Mouse (Mus musculus): Measurements from ENCODE around the gene Cfap74.

Gene Cfap74

DNA sequence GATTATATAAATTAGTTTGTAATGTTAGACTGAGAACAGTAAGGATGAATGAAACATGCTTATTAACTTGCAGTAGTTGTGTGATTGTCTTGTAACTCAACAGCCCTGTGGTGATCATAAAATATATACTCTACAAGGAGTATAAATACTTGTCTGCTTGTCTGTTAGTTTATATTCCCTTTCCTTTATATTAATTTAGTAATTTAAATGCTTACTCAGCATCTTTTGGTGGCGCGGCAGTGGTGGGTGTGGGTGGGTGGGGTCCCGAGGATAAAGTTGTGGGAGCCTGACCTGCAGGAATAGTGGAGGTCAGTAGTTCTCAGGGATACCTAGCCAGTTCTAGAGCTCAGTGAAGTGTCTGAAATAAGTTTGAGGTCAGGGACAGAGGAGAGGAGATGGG lies 89.0 kb downstream of the Cfap74 start:
- DNase-seq (ENCODE audit: low spot score), result no peak

GRCm38 (mm10) chr4:155501126-155501525 lies 92.1 kb downstream of the Cfap74 start:
- no peak for DNase-seq (ENCODE audit: low spot score)

DNA sequence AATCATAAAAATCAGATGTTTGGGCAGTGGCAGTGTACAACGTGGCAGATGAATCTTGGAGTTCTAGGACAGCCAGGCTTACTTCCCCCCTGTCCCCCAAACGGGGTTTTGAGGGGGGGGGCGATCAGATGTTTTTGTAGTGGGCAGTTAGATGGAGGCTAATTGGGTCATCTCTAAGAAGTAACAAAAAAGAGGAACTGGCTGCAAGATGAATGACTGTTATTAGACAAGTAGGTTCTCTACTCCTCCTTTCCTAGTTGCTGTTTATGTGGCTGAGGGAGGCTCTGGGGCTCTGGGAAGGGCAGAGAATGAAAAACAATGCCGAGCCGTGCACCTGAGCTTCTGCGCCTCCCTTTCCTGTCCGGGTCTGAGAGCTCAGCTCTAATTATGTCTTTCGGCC lies 96.1 kb downstream of the Cfap74 start:
- no peak for DNase-seq (ENCODE audit: low spot score)

DNA sequence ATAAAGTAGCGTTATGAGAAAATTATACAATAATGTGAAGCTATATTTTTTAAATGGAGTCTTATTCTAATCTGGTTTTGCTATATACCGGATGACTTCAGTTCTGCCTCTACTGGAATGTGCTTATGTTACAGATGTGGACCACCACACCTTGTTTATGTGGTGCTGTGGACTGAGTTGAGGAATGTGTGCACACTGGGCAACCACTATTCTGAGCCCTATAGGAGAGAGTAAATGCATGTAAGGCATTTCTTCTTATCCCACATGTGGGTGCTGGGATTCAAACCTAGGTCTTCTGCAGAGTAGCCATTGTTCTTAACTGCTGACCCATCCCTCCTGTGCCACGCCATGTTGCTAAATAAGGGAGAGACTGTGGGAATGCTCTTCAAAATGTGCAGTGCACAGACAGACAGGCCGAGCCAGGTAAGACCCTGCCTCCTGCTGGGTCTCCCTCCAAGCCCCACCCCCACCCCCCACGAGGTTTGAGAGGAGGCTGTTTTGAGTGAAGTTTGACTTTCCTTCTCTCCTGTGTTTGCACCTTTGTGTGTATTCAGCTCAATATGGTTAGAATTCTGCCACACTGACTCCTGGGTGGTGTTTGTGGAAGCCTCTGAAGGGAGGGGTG lies 96.8 kb downstream of the Cfap74 start:
- no peak for DNase-seq (ENCODE audit: low spot score)

DNA sequence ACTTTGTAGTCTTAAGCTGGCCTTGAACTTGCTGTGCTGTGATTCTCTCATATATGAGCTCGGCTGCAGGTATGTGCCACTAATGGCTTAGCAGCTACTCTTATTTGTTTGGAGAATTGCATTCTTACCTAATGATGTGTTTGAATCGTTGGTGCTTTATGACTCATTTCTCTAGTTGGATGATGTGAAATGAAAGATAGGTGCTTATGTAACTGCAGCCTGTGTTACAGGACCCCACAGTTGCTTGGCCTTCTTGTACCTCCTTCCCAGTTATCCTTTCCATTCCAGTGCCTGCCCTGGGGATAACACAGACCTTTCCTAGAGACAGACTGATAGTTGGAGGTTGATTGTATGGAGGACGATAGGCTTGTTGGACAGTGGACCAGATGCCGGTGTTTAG lies 99.6 kb downstream of the Cfap74 start:
- DNase-seq (ENCODE audit: low spot score), result no peak

- no peak for DNase-seq (ENCODE audit: low spot score)
These were observed 102.0 kb downstream of the Cfap74 start for GRCm38 (mm10) chr4:155510981-155511380.

- no peak for DNase-seq (ENCODE audit: low spot score)
These were observed 105.8 kb downstream of the Cfap74 start for GRCm38 (mm10) chr4:155514810-155515209.

Measured in T-cell, adult 2 months (primary cell).